Mouse (Mus musculus) kidney, adult 2 months (tissue): Measurements from ENCODE around the gene Chchd6.

Experiments
- CTCF ChIP-seq: fragments of 200-500 bp; conservative IDR thresholded peaks from 2 replicates; pipeline ENCODE4 v1.5.1; 2011; ENCODE audit warnings: low read depth, mild to moderate bottlenecking, control low read depth, low read length, moderate library complexity, mixed read lengths; ENCODE audit not compliant: insufficient read depth, insufficient read length
- POLR2A ChIP-seq: fragments of 200-500 bp; IDR thresholded peaks from one replicate; pipeline ENCODE4 v1.6.1; 2011; ENCODE audit warnings: low read depth, low read length, control low read depth

DNA sequence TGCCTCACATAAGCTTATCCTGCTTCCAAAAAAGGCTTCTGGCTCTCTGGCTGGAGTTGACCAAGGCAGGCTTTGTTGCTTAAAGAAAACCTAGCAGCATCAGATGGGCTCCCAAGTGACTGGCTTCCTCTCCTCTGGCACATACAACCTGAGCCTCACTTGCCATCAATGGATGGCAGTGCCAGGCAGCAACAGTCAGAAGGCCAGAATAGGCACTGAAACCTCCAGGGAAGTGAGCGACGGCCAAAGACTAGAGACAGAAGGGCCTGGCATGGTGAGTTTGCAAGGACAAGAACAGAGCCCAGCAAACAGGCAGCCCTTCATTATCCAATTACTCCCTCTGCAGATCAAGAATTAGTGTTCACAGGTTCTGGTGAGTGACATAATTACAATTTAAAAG, 70.7 kb downstream of the Chchd6 start:
- TF ChIP-seq POLR2A (no peak), CTCF (no peak)
